Mouse (Mus musculus) ovary, postnatal 36 days (tissue): ENCODE results near the gene Noc2l.

Experiments
- DNase-seq: peaks from one replicate; pipeline ENCODE4 v3.0.0; 2022; ENCODE audit warnings: low spot score, mixed read lengths

Noc2l gene

GRCm38 (mm10) chr4:156216196-156216595 is 19.6 kb upstream of the Noc2l start:
- DNase-seq, result no peak

GRCm38 (mm10) chr4:156217022-156217669 is 18.7 kb upstream of the Noc2l start:
- DNase-seq, result no peak

GRCm38 (mm10) chr4:156217838-156218237 is 18.0 kb upstream of the Noc2l start:
- DNase-seq, result no peak

- no peak for DNase-seq
Observed at GRCm38 (mm10) chr4:156219936-156220335, 15.9 kb upstream of the Noc2l start.

GRCm38 (mm10) chr4:156224276-156224675 is 11.5 kb upstream of the Noc2l start:
- no peak for DNase-seq

- DNase-seq, result no peak
Observed at GRCm38 (mm10) chr4:156227752-156228392, 7.9 kb upstream of the Noc2l start.

GRCm38 (mm10) chr4:156228393-156229024 is 7.3 kb upstream of the Noc2l start:
- peak; percentile 35 for DNase-seq

- DNase-seq, result no peak
Observed at GRCm38 (mm10) chr4:156234021-156234501, 1.7 kb upstream of the Noc2l start.

- peak; percentile 81 for DNase-seq
Observed at GRCm38 (mm10) chr4:156234701-156235213, 1.1 kb upstream of the Noc2l start, which contains the start of gene Plekhn1. Gene Plekhn1, minus strand, starts transcription at chr4:156234857.

- no peak for DNase-seq
Observed at GRCm38 (mm10) chr4:156235360-156235770, 445 bp upstream of the Noc2l start.

- DNase-seq, result no peak
Observed at GRCm38 (mm10) chr4:156236651-156237447, 1.0 kb downstream of the Noc2l start.

GRCm38 (mm10) chr4:156249567-156249966 is 13.8 kb downstream of the Noc2l start:
- DNase-seq, result no peak

- no peak for DNase-seq
Observed at GRCm38 (mm10) chr4:156251081-156251480, 15.3 kb downstream of the Noc2l start.

GRCm38 (mm10) chr4:156252140-156252539 is 16.3 kb downstream of the Noc2l start:
- no peak for DNase-seq

- no peak for DNase-seq
Observed at GRCm38 (mm10) chr4:156252619-156253018, 16.8 kb downstream of the Noc2l start.

- DNase-seq, result no peak
Observed at GRCm38 (mm10) chr4:156253043-156253442, 17.2 kb downstream of the Noc2l start.

- no peak for DNase-seq
Observed at GRCm38 (mm10) chr4:156254361-156255077, 18.7 kb downstream of the Noc2l start.

- no peak for DNase-seq
Observed at GRCm38 (mm10) chr4:156255078-156255839, 19.4 kb downstream of the Noc2l start, which contains the start of gene Samd11. Gene Samd11, minus strand, starts transcription at chr4:156255657.
